Mouse (Mus musculus) stomach, embryonic 15.5 days (tissue): ENCODE data around the gene Spatc1l. TPM values are rescaled to one million over a fixed set of nuclear protein-coding genes. Genes with fewer than 3 reads are reported as not detected.

Source experiments
- ATAC-seq: fragments of 200-750 bp; cut with Nextera tagmentation; 2 replicates; pipeline ENCODE4 v1.8.0; 2017; ENCODE audit warnings: low read depth, moderate number of reproducible peaks, moderate TSS enrichment; ENCODE audit not compliant: insufficient read depth, low FRiP score
- H3K27ac ChIP-seq: fragments of 300-500 bp; sonication (generic); 2 replicates; pipeline ENCODE4 v1.5.1; 2015; ENCODE audit warnings: mild to moderate bottlenecking, inconsistent platforms
- H3K27me3 ChIP-seq: fragments of 300-500 bp; sonication (generic); replicated peaks from 2 replicates; pipeline ENCODE4 v1.6.1; 2015; ENCODE audit warnings: inconsistent platforms
- H3K36me3 ChIP-seq: fragments of 300-500 bp; sonication (generic); 2 replicates; pipeline ENCODE4 v1.6.1; 2015; ENCODE audit warnings: inconsistent platforms
- H3K4me1 ChIP-seq: fragments of 300-500 bp; sonication (generic); 2 replicates; pipeline ENCODE4 v1.6.1; 2015; ENCODE audit warnings: inconsistent platforms
- H3K4me2 ChIP-seq: fragments of 300-500 bp; sonication (generic); 2 replicates; pipeline ENCODE4 v1.6.1; 2015; ENCODE audit warnings: mild to moderate bottlenecking, inconsistent platforms
- H3K4me3 ChIP-seq: fragments of 300-500 bp; sonication (generic); replicated peaks from 2 replicates; pipeline ENCODE4 v1.5.1; 2015; ENCODE audit warnings: inconsistent platforms
- H3K9ac ChIP-seq: fragments of 300-500 bp; sonication (generic); 2 replicates; pipeline ENCODE4 v1.6.1; 2015; ENCODE audit warnings: inconsistent platforms
- H3K9me3 ChIP-seq: fragments of 300-500 bp; sonication (generic); 2 replicates; pipeline ENCODE4 v1.6.1; 2016; ENCODE audit warnings: inconsistent platforms
- WGBS: fragments of 180-500 bp; shearing (Covaris S2); methylation state at CpG from one replicate; pipeline ENCODE4 v1.1.7; 2015; 5-methylcytosine and 5-hydroxymethylcytosine counted together
- polyA plus RNA-seq: library from polyadenylated mRNA; unstranded; fragments of >200 nt; fragmentation: Nextera tagmentation; extraction: Ambion mirVana; gene quantifications from 2 replicates; pipeline ENCODE4 v1.2.1, GENCODE M21; 2015

Spatc1l gene
- polyA plus RNA-seq, 1 experiment from 2014 or later = 0.09 TPM

DNA sequence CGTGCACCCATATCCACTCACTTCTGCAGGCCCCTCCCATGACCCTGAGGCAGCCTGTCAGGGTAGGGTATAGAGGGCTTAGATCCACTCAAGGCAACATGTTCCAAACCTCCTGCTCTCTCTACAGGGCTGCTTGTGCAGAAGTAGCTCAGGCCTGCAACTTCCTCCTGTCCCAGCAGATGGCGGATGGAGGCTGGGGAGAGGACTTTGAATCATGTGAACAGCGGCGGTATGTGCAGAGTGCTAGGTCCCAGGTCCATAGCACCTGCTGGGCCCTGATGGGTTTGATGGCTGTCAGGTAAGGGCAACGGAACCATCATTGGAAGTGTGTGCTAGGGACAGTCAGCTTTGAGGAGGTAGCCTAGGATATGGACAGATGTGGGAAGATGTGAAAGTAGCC, 11.6 kb upstream of the Spatc1l start:
- Histone ChIP-seq H3K27ac (no peak overlapping the region), H3K9me3 (no peaks in the 10 kb centered on the region), H3K4me3 (no peak overlapping the region), H3K27me3 (no peaks in the 10 kb centered on the region), H3K4me2 (no peak overlapping the region), H3K4me1 (no peaks in the 10 kb centered on the region), H3K9ac (no peak overlapping the region), H3K36me3 (peaks cover 51% of the 10 kb centered on the region)
- WGBS = 88% methylated on average over 5 of the region's 5 CpGs
- ATAC-seq = no peak

DNA sequence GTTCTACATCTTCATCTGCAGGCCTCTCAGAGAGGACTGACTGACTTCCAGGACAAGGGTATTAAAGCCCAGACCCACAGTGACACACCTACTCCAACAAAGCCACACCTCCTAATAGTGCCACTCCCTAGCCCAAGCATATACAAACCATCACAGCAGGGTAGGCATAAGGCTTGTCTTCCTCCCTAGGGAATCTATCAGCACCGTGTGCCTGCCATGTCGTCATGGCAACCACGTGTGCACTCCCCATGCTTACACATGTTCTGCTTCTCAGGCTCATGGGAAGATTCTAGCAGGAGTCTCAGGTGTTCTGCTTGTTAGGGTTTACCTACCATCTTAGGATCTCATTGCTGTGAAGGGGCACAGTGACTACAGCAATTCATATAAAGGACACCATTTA, 10.5 kb upstream of the Spatc1l start:
- Histone ChIP-seq H3K4me3 (no peak overlapping the region), H3K4me1 (no peaks in the 10 kb centered on the region), H3K27me3 (no peaks in the 10 kb centered on the region), H3K4me2 (no peak overlapping the region), H3K9ac (no peak overlapping the region), H3K27ac (no peak overlapping the region), H3K36me3 (peaks cover 48% of the 10 kb centered on the region), H3K9me3 (no peaks in the 10 kb centered on the region)
- ATAC-seq = no peak
- 82% methylated on average over 3 of the region's 3 CpGs for WGBS

- 88% methylated on average over 5 of the region's 5 CpGs for WGBS
- Histone ChIP-seq H3K9ac (no peak overlapping the region), H3K4me2 (no peak overlapping the region), H3K9me3 (no peaks in the 10 kb centered on the region), H3K27ac (no peak overlapping the region), H3K4me1 (no peaks in the 10 kb centered on the region), H3K4me3 (no peak overlapping the region), H3K27me3 (no peaks in the 10 kb centered on the region), H3K36me3 (peaks cover 38% of the 10 kb centered on the region)
- ATAC-seq = no peak
Observed at GRCm38 (mm10) chr10:76554061-76554460, 8.0 kb upstream of the Spatc1l start.

DNA sequence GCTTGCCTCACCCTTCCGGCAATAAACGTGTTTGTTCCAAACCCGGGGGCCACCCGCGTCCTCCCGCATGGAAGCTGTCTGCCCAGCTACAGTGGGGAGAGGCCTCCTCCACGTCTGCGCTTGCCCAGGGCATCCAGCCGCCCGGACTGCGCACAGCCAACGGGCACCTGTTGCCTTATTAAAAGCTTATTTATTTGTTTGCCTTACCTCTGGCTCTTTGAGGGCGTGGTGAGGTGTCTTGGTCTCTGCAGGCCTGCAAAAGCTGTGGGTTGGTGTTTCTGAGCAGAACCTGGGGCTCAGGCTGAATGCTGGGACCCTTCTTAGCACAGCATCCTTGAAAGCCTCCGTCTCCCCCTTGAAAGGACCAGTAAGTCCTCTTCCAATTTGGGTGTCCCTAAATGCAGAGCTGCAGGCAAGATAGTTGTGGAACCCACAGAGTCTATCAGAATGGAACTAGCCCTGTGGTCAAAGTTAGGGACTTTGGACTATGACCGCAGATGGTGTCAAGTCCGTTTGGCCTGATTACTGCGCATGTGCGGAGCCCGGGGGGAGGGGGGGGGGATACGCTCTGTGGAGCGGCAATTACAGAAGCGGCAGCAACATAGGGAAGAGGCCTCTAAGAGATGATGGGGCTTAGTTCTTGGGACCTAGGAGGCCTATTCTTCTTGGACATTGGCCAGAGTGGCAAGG, 8.1 kb downstream of the Spatc1l start:
- Histone ChIP-seq H3K27ac (no peak overlapping the region), H3K4me1 (no peaks in the 10 kb centered on the region), H3K9me3 (no peaks in the 10 kb centered on the region), H3K36me3 (no peaks in the 10 kb centered on the region), H3K9ac (no peak overlapping the region), H3K4me3 (no peak overlapping the region), H3K4me2 (no peak overlapping the region), H3K27me3 (no peaks in the 10 kb centered on the region)
- 86% methylated on average over 22 of the region's 22 CpGs for WGBS
- no peak for ATAC-seq

DNA sequence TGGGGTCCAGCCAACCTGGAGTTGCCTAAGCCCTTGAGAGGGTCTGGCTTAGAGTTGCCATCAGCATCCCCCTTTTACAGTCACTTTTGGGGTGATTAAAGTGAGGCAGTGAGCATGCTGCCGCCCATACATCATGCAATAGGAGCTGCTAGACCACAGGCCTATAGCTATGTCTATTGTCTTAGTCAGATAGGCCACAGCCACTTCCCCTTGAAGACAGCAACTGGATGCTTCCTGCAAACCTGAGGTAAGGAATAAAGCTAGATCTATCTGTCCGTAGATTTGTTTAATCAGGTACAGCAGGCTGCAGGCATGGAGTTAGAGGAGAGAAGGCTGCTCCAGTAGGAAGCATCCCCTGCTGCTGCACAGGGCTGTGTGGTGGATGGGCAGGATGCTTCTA, 9.0 kb downstream of the Spatc1l start:
- H3K4me1 ChIP-seq = no peaks in the 10 kb centered on the region
- H3K9ac ChIP-seq = no peak overlapping the region
- no peaks in the 10 kb centered on the region for H3K9me3 ChIP-seq
- no peaks in the 10 kb centered on the region for H3K27me3 ChIP-seq
- H3K4me2 ChIP-seq = no peak overlapping the region
- H3K27ac ChIP-seq = no peak overlapping the region
- no peaks in the 10 kb centered on the region for H3K36me3 ChIP-seq
- WGBS = 76% methylated on average over 2 of the region's 2 CpGs
- ATAC-seq = no peak
- no peak overlapping the region for H3K4me3 ChIP-seq

DNA sequence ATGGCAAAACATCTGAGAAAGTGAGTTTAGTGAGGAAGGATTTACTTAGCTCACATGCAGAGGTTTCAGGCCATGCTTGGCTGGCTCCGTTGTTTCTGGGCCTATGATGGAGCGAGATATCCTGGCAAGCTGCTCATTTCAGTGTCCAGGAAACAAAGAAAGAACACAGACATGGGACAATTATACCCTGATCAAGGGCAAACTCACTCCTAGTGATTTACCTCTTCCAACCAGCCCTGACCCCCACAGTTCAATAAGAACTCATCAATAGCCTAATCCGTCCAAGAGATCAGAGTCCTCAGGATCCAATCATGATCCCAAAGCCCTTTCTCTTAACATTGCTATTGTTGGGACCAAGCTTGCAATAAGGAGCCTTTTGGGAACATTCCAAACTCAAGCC, 10.1 kb downstream of the Spatc1l start:
- ATAC-seq = no peak
- H3K27me3 ChIP-seq = no peaks in the 10 kb centered on the region
- H3K4me1 ChIP-seq = no peaks in the 10 kb centered on the region
- no peak overlapping the region for H3K9ac ChIP-seq
- no peak overlapping the region for H3K4me2 ChIP-seq
- no peaks in the 10 kb centered on the region for H3K36me3 ChIP-seq
- WGBS = 86% methylated on average over 3 of the region's 3 CpGs
- H3K27ac ChIP-seq = no peak overlapping the region
- H3K9me3 ChIP-seq = no peaks in the 10 kb centered on the region
- no peak overlapping the region for H3K4me3 ChIP-seq

GRCm38 (mm10) chr10:76575374-76575773, 13.3 kb downstream of the Spatc1l start, which contains the start of gene Ftcd:
Ftcd (plus strand) TSS chr10:76575648.
- Histone ChIP-seq H3K9ac (no peak within 1 kb of the TSS), H3K4me1 (no peaks in the 10 kb centered on the region), H3K4me2 (no peak within 1 kb of the TSS), H3K9me3 (no peaks in the 10 kb centered on the region), H3K27me3 (no peaks in the 10 kb centered on the region), H3K27ac (no peak within 1 kb of the TSS), H3K36me3 (no peaks in the 10 kb centered on the region), H3K4me3 (no peak within 1 kb of the TSS)
- 81% methylated on average over 3 of the region's 3 CpGs for WGBS
- no peak; the same call in 1 of the 2 replicates for ATAC-seq

GRCm38 (mm10) chr10:76576920-76577319, 14.8 kb downstream of the Spatc1l start:
- Histone ChIP-seq H3K4me1 (no peaks in the 10 kb centered on the region), H3K4me3 (no peak overlapping the region), H3K27me3 (no peaks in the 10 kb centered on the region), H3K4me2 (no peak overlapping the region), H3K36me3 (no peaks in the 10 kb centered on the region), H3K9ac (no peak overlapping the region), H3K9me3 (no peaks in the 10 kb centered on the region), H3K27ac (no peak overlapping the region)
- no peak; the same call in 1 of the 2 replicates for ATAC-seq
- 60% methylated on average over 7 of the region's 7 CpGs for WGBS

DNA sequence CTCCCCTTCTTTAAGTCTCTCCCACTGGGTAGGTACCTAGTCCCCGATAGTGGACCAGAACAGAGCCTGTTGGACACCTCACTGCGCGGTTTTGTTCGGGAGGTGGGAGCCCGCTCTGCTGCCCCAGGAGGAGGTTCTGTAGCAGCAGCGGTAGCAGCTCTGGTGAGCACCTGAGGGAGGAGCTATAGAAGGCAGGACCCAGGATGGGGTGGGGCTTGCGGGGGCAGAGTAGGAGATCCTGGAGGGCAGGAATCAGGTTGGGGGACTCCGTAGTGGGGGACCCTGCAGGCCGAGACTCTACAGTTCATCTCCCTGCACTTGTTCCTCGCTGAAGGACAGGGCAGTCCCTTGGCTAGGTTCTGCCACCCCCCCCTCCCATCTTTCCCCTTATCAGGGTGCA, 22.1 kb downstream of the Spatc1l start:
- Histone ChIP-seq H3K27me3 (no peaks in the 10 kb centered on the region), H3K9me3 (no peaks in the 10 kb centered on the region), H3K9ac (no peak overlapping the region), H3K4me2 (peak overlapping the region; percentile 41), H3K4me1 (no peaks in the 10 kb centered on the region), H3K27ac (no peak overlapping the region), H3K36me3 (no peaks in the 10 kb centered on the region), H3K4me3 (no peak overlapping the region)
- WGBS = 17% methylated on average over 10 of the region's 10 CpGs
- 0 out of 2 replicates have a peak, but pooled peaks have one; percentile 35 for ATAC-seq

- no peaks in the 10 kb centered on the region for H3K4me1 ChIP-seq
- H3K9me3 ChIP-seq = no peaks in the 10 kb centered on the region
- no peak overlapping the region for H3K27ac ChIP-seq
- H3K27me3 ChIP-seq = no peaks in the 10 kb centered on the region
- H3K4me2 ChIP-seq = no peak overlapping the region
- no peaks in the 10 kb centered on the region for H3K36me3 ChIP-seq
- no peak overlapping the region for H3K9ac ChIP-seq
- no peak overlapping the region for H3K4me3 ChIP-seq
- WGBS = 32% methylated on average over 1 of the region's 1 CpGs
- ATAC-seq = no peak
Observed at GRCm38 (mm10) chr10:76586190-76586589, 24.1 kb downstream of the Spatc1l start.

DNA sequence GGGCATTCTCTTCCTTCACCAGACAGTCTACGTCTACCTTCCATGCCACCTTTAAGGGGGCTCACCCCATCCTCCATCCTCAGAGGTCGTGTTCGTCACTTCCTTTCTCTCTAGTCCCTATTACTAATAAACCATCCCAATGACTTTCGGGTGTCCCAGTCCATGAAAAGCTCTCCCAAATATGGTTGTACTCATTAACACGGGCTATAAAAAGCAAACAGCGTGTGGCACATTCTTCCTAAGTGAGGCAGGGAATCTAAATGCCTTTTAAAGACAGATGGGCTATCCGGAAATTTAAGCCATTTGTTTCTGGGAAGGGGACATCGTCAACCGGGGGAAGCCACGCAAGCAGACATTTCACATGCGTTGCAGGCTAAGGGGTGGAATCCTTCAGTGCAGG, 28.1 kb downstream of the Spatc1l start:
- Histone ChIP-seq H3K27ac (no peak overlapping the region), H3K9me3 (no peaks in the 10 kb centered on the region), H3K4me3 (no peak overlapping the region), H3K4me1 (no peaks in the 10 kb centered on the region), H3K9ac (no peak overlapping the region), H3K27me3 (no peaks in the 10 kb centered on the region), H3K4me2 (no peak overlapping the region), H3K36me3 (no peaks in the 10 kb centered on the region)
- no peak for ATAC-seq
- WGBS = 75% methylated on average over 11 of the region's 11 CpGs

DNA sequence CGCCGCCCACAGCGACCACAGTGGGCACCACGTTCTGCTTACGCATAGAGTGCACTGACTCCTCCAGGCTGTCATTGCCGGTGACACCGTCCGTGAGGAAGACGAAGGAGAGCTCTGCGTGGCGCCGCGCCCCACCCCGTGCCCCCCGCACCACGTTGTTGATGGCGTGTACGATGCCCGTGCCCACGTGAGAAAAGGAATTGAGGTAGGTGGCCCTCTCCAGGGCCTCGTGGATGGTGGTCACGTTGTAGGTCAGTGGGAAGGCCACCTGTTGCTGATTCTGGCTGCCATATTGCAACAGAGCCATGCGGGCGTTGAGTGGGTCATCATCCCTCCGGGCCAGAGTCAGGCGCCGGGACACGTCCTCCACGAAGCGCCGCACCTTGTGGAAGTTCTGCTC, 34.3 kb downstream of the Spatc1l start:
- no peak overlapping the region for H3K4me2 ChIP-seq
- no peak for ATAC-seq
- H3K27ac ChIP-seq = no peak overlapping the region
- 91% methylated on average over 31 of the region's 31 CpGs for WGBS
- H3K9me3 ChIP-seq = no peaks in the 10 kb centered on the region
- H3K9ac ChIP-seq = no peak overlapping the region
- no peaks in the 10 kb centered on the region for H3K27me3 ChIP-seq
- H3K4me3 ChIP-seq = no peak overlapping the region
- no peaks in the 10 kb centered on the region for H3K4me1 ChIP-seq
- 0 out of 2 replicates have a peak, but pooled peaks cover 5% of the 10 kb centered on the region for H3K36me3 ChIP-seq

DNA sequence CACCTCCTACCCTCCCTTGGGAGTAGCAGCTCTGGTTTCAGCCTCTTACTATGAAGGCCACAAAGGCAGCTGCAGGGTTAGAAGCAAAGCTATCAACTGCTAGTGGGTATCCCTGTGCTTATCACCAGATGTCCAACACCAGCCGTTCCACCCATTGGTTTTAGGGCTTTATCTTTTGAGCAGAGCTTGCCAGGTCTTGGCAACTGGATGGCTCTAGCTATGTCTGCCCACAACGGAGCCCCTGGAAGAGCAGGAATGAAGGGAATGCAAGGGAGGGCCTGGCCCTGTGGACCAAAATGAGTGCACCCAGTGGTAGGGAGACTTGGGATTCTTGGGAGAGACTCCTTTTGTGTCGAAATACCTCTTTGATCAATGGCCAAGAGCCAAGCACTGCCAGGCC, 40.6 kb downstream of the Spatc1l start:
- H3K4me1 ChIP-seq = no peaks in the 10 kb centered on the region
- H3K4me3 ChIP-seq = no peak overlapping the region
- no peaks in the 10 kb centered on the region for H3K27me3 ChIP-seq
- H3K4me2 ChIP-seq = no peak overlapping the region
- no peak overlapping the region for H3K9ac ChIP-seq
- WGBS = 73% methylated on average over 3 of the region's 3 CpGs
- H3K9me3 ChIP-seq = no peaks in the 10 kb centered on the region
- H3K27ac ChIP-seq = no peak overlapping the region
- no peak for ATAC-seq
- H3K36me3 ChIP-seq = peaks cover 28% of the 10 kb centered on the region
